Mouse (Mus musculus) lung, embryonic 16.5 days (tissue): ENCODE measurements around the gene Ccdc181. TPM values are rescaled to one million over a fixed set of nuclear protein-coding genes. Genes with fewer than 3 reads are reported as not detected.
"Not testable (repeated sequence)": the region's sequence is repeated elsewhere in the genome, so short reads cannot be mapped to it uniquely, and the experiment has no call there.

Experiments
- ATAC-seq: fragments of 200-750 bp; cut with Nextera tagmentation; 2 replicates; pipeline ENCODE4 v1.8.0; 2017; ENCODE audit warnings: low read depth, mild to moderate bottlenecking, moderate library complexity
- H3K27ac ChIP-seq: fragments of 300-500 bp; sonication (generic); 2 replicates; pipeline ENCODE4 v1.5.1; 2014; ENCODE audit warnings: mild to moderate bottlenecking, control low read depth, low read length
- H3K27me3 ChIP-seq: fragments of 300-500 bp; sonication (generic); 2 replicates; pipeline ENCODE4 v1.6.1; 2014; ENCODE audit warnings: low read depth, low read length, mixed read lengths; ENCODE audit not compliant: control insufficient read depth, insufficient read depth
- H3K36me3 ChIP-seq: fragments of 300-500 bp; sonication (generic); 2 replicates; pipeline ENCODE4 v1.6.1; 2014; ENCODE audit warnings: low read length; ENCODE audit not compliant: control insufficient read depth, insufficient read depth
- H3K4me1 ChIP-seq: fragments of 300-500 bp; sonication (generic); replicated peaks from 2 replicates; pipeline ENCODE4 v1.6.1; 2014; ENCODE audit warnings: low read length, mixed read lengths; ENCODE audit not compliant: control insufficient read depth, insufficient read depth
- H3K4me2 ChIP-seq: fragments of 300-500 bp; sonication (generic); 2 replicates; pipeline ENCODE4 v1.6.1; 2014; ENCODE audit warnings: low read depth, low read length, control low read depth
- H3K4me3 ChIP-seq: fragments of 300-500 bp; sonication (generic); 2 replicates; pipeline ENCODE4 v1.5.1; 2014; ENCODE audit warnings: mild to moderate bottlenecking, low read length, control low read depth
- H3K9ac ChIP-seq: fragments of 300-500 bp; sonication (generic); 2 replicates; pipeline ENCODE4 v1.6.1; 2014; ENCODE audit warnings: low read length, control low read depth
- H3K9me3 ChIP-seq: fragments of 300-500 bp; sonication (generic); 2 replicates; pipeline ENCODE4 v1.6.1; 2016; ENCODE audit warnings: low read length; ENCODE audit not compliant: control insufficient read depth
- WGBS: fragments of 180-500 bp; shearing (Covaris S2); extraction: QIAGEN DNeasy Blood & Tissue Kit; methylation state at CpG from one replicate; pipeline ENCODE4 v1.1.7; 2014; 5-methylcytosine and 5-hydroxymethylcytosine counted together
- polyA plus RNA-seq: library from polyadenylated mRNA; unstranded; fragments of >200 nt; fragmentation: Nextera tagmentation; extraction: Ambion mirVana; gene quantifications from 2 replicates; pipeline ENCODE4 v1.2.1, GENCODE M21; 2015

Ccdc181 gene
- polyA plus RNA-seq, result 11.7 and 12.7 TPM in 2 replicates

DNA sequence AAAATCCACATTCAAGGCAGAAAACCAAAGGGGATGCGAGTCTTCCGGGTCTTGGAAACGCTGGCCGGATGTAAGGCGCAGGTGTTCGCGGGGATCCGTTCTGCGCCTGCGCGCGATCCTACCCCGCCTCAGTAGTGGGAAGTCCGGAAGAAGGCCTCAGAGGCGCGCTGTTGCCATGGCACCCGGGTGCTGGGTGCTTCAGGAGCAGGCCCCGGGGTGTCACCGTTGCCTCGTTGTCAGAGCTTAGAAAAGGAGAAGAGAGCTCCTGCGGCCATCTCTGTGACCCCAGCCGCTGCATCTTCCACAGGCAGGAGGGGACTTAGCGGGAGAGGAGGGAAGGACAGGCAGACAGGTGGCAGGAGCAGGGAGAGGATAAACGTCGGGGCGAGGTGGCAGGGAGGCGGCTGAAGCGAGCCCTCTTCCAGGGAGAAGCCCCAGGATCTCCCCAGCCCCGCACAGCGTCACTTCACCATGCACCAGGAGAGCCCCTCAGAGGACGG lies at the start of gene Ccdc181:
Gene Ccdc181 (plus strand): TSS at position 131 of the 500 bp plus-strand sequence.
- no peaks in the 10 kb centered on the region for H3K36me3 ChIP-seq
- peak within 1 kb of the TSS; percentile 69 for H3K9ac ChIP-seq
- no peaks in the 10 kb centered on the region for H3K4me1 ChIP-seq
- peak within 1 kb of the TSS; percentile 85 for H3K4me2 ChIP-seq
- under 1% methylated on average over 31 of the region's 31 CpGs for WGBS
- ATAC-seq, result peak; percentile 99
- no peaks in the 10 kb centered on the region for H3K27me3 ChIP-seq
- H3K4me3 ChIP-seq, result peak within 1 kb of the TSS; percentile 65
- no peaks in the 10 kb centered on the region for H3K9me3 ChIP-seq
- H3K27ac ChIP-seq, result 0 out of 2 replicates have a peak within 1 kb of the TSS, but pooled peaks have one; percentile 22

DNA sequence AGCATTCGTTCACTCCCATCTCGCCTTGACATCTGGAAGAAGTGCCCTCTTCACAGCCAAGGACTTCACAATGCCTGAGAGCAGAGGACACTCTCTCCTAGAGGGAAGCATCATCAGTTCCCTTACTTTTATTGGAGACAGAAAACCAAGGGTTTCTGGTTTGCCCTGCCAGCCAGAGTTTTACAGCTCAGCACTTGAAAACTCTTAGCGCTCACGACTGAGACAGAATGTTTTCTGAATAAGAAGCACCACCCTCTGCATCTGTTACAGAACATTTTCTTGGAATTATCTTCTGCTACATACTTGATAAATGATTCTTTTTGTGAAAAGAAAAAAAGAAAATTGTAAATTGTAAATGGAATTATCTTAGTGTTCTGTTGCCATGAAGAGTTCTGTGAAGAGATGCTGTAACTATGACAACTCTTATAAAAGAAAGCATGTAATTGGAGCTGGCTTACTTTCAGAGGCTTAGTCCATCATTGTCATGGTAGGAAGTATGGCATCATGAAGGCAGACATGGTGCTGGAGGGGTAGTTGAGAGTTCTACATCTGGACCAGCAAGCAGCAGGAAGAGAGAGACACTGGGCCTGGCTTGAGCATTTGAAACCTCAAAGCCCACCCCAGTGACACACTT lies 43.3 kb upstream of the Ccdc181 start:
- not testable (repeated sequence) for H3K4me1 ChIP-seq, ATAC-seq, H3K4me3 ChIP-seq, H3K36me3 ChIP-seq, H3K9me3 ChIP-seq, H3K27ac ChIP-seq, H3K27me3 ChIP-seq, H3K9ac ChIP-seq, H3K4me2 ChIP-seq
- 83% methylated on average over 2 of the region's 4 CpGs for WGBS

DNA sequence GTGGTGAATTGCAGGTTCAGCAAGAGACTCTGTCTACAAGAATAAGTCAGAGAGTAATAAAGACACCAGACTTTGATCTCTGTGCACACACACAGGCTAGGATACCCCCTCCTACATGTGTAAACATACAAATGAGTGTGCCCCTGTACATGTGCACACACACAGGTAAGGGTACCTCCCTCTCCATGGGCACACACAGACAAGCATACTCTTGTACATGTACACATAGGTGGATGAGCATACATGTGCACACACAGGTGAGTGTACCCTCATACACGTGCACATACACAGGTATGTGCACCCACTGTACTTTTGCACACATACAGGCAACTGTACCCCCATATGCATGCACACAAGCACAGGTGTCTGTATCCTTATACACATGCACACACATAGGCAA lies 41.9 kb upstream of the Ccdc181 start:
- no peaks in the 10 kb centered on the region for H3K27me3 ChIP-seq
- no peak overlapping the region for H3K4me3 ChIP-seq
- H3K9ac ChIP-seq, result no peak overlapping the region
- no peaks in the 10 kb centered on the region for H3K9me3 ChIP-seq
- no peak for ATAC-seq
- WGBS, result 73% methylated on average over 1 of the region's 1 CpGs
- no peak overlapping the region for H3K27ac ChIP-seq
- H3K4me1 ChIP-seq, result no peaks in the 10 kb centered on the region
- H3K36me3 ChIP-seq, result no peaks in the 10 kb centered on the region
- no peak overlapping the region for H3K4me2 ChIP-seq

DNA sequence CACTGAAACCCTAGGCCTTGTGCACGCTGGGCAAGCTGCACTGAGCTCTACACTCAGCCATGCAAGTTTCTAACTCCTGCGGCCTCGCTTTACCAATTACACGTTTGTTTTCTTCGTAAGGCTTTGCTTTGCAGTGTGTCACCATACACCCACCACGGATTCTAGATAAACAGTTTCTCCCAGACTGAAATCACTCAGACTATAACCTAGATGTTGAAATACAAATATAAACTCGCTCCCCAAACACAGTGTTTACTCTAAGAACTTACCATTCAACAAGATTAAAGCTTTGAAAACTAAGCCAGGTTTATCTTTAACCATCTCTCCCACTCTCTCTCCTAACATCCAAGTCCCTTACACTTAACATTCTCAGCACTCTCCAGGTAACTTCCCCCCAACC lies 40.3 kb upstream of the Ccdc181 start:
- Histone ChIP-seq H3K36me3 (no peaks in the 10 kb centered on the region), H3K4me3 (no peak overlapping the region), H3K27me3 (no peaks in the 10 kb centered on the region), H3K9me3 (no peaks in the 10 kb centered on the region), H3K9ac (no peak overlapping the region), H3K27ac (no peak overlapping the region), H3K4me1 (no peaks in the 10 kb centered on the region), H3K4me2 (no peak overlapping the region)
- WGBS, result 27% methylated on average over 7 of the region's 7 CpGs
- ATAC-seq, result no peak

DNA sequence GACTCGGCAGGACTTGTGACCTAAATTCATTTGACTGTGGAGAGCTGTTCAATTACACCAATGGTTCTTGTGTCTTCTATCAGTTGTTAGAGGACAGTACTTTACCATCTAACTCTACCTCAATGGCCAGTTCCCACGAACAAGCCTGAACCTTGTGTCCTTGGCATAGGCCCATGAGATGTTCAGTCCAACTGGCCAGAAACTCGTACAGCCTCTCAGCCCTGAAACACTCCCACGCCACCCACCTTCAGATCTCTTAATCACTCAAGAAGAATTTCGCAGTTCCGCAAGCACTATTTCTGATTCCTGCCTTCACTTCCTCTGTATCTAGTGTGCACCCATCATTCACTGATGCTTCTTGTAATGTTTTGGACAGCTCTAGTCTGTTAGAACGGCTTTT lies 39.3 kb upstream of the Ccdc181 start:
- Histone ChIP-seq H3K27me3 (no peaks in the 10 kb centered on the region), H3K4me2 (no peak overlapping the region), H3K4me1 (no peaks in the 10 kb centered on the region), H3K4me3 (no peak overlapping the region), H3K27ac (no peak overlapping the region), H3K9ac (no peak overlapping the region), H3K9me3 (no peaks in the 10 kb centered on the region), H3K36me3 (no peaks in the 10 kb centered on the region)
- WGBS, result 56% methylated on average over 7 of the region's 7 CpGs
- no peak for ATAC-seq

DNA sequence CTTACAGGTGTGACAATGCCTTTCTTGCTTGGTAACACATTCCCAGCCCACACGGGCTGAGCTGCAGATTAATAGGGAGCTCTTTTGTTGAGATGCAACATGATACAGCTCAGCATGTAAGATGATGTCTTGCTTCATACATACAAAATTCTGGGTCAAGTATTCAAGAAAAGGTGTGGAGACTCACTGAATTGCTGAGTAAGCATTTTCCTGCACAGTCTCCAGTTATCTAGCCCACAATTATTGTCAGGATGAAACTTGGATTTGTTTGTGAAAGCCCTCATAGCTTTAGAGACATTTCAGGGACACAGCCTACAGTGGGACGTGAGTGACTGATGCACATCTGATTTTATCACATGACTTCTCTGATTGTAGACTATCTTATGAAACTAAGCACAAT lies 33.9 kb upstream of the Ccdc181 start:
- Histone ChIP-seq H3K4me2 (no peak overlapping the region), H3K36me3 (no peaks in the 10 kb centered on the region), H3K27me3 (no peaks in the 10 kb centered on the region), H3K4me1 (no peaks in the 10 kb centered on the region), H3K4me3 (no peak overlapping the region), H3K27ac (no peak overlapping the region), H3K9me3 (no peaks in the 10 kb centered on the region), H3K9ac (no peak overlapping the region)
- ATAC-seq, result no peak
- 84% methylated on average over 2 of the region's 2 CpGs for WGBS

DNA sequence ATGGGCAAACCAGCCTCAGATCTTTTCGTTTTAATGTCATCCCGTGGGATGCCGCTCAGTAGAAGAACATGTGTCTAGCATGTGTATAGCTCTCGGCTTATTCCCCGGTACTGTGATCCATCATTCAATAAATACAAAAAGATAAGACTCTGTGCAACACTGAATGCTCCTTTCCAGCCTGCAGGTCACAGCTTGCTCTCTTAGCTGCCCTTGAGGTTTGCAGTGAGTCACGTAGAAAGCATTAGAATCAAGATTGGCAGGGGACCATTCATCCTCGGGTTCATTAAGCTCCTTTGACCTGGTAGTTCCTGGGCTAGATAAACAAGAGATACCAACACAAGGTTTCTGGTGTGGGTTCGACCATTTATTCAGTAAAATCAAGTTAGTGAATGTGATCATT lies 32.6 kb upstream of the Ccdc181 start:
- 49% methylated on average over 8 of the region's 8 CpGs for WGBS
- no peaks in the 10 kb centered on the region for H3K9me3 ChIP-seq
- H3K4me2 ChIP-seq, result no peak overlapping the region
- no peak overlapping the region for H3K27ac ChIP-seq
- no peak overlapping the region for H3K9ac ChIP-seq
- H3K36me3 ChIP-seq, result no peaks in the 10 kb centered on the region
- peaks cover 3% of the 10 kb centered on the region for H3K4me1 ChIP-seq
- no peak overlapping the region for H3K4me3 ChIP-seq
- no peaks in the 10 kb centered on the region for H3K27me3 ChIP-seq
- no peak for ATAC-seq

DNA sequence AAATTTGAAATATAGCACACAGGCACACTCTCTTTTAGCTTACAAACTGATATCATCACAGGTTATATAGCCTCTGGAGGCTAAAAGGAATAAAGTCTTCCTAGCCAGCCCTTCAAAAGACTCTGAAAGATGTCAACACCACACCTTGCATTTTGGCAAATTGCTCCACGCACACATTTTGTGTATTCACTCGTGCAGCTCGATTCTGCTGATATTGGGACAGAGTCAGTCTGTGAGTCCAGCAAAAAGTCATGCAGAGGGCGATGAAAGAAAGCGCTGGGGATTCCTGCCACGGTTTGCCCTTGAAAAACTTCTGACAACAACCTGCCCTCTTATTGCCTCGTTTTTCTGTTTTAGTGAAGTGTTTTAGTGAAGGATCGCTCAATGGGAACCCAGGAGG lies 27.9 kb upstream of the Ccdc181 start:
- peaks cover 19% of the 10 kb centered on the region for H3K4me1 ChIP-seq
- no peaks in the 10 kb centered on the region for H3K9me3 ChIP-seq
- no peaks in the 10 kb centered on the region for H3K36me3 ChIP-seq
- WGBS, result 41% methylated on average over 8 of the region's 8 CpGs
- peak overlapping the region; percentile 80 for H3K4me2 ChIP-seq
- peak overlapping the region; percentile 86 for H3K9ac ChIP-seq
- peak overlapping the region; percentile 83; the same call in 1 of the 2 replicates for H3K4me3 ChIP-seq
- H3K27ac ChIP-seq, result peak overlapping the region; percentile 93
- no peak for ATAC-seq
- H3K27me3 ChIP-seq, result no peaks in the 10 kb centered on the region

DNA sequence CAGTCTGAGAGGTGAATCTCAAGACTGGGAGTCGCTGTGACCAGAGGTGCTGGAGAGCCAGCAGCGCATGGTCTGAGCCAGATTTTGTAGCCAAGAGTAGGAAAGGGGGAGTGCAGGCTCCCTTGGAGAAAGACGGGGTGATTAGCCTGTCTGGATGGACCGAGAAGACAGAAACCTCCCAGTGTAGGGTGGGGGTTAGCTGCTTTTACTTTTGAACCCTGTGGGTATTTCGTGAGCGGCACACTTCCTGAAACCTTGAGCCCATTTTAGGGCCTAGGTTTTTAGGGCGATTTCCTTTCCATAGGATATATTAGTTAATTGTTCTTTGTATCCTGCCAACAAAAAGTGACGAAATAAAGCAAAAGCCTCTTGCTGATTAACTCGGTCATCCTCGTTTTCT lies 27.4 kb upstream of the Ccdc181 start:
- 12% methylated on average over 10 of the region's 10 CpGs for WGBS
- H3K27ac ChIP-seq, result peak overlapping the region; percentile 93

More for the DNA sequence above, 27.4 kb upstream of the Ccdc181 start:
- ATAC-seq, result no peak
- peaks cover 19% of the 10 kb centered on the region for H3K4me1 ChIP-seq
- peak overlapping the region; percentile 80 for H3K4me2 ChIP-seq
- no peaks in the 10 kb centered on the region for H3K9me3 ChIP-seq
- H3K27me3 ChIP-seq, result no peaks in the 10 kb centered on the region
- no peaks in the 10 kb centered on the region for H3K36me3 ChIP-seq
- H3K9ac ChIP-seq, result peak overlapping the region; percentile 86
- peak overlapping the region; percentile 83 for H3K4me3 ChIP-seq
